In the genomic region with DNA sequence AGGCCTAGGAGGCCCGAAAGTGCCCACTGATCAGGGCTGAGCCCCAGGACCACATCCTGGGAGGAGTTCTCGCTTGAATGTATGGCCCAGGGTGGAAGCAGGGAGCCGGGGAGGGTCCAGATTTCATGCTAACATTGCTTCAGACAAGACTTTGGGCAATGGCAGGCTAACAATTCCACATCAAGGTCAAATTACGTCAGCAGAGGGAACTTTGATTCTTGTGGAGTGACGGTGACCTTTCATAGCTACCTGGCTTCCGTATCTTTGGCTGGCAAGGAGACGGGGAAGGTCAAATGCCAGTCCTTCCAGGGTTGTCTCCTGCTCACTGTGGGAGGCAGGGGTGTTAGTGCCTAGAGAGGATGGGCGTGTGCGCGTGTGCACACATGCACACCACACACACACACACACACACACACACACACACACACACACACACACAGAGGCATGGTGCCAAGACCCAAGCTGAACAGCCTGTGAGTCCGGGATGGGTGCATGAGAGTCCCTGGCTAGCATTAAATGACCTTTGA, we compare ENCODE assay signal across 41 mouse cellular contexts. TPM values are rescaled to one million over a fixed set of nuclear protein-coding genes. Genes with fewer than 3 reads are reported as not detected.
A peak's percentile ranks its signal among the peaks of the same experiment; 100 is the strongest.
DNase-seq lines count a peak whose midpoint lies in the region; ATAC-seq and TF ChIP-seq lines count a peak whose summit lies in the region.
"Had no signal": no experiment of that assay in that cellular context is flagged by ENCODE, and none has a peak within 500 bp of the region (broad histone marks: within the 10 kb centered on the region; RNA-seq: fewer than 3 reads in every experiment).

No protein-coding gene starts in this region.

- H3K27ac ChIP-seq in kidney, embryonic 16.5 days (ENCODE audit: low read length): no peak overlapping the region
- no peak overlapping the region for H3K27ac ChIP-seq in liver, embryonic 13.5 days
- no peak overlapping the region for H3K27ac ChIP-seq in liver, embryonic 12.5 days
- H3K27ac ChIP-seq in liver, postnatal 0 days (ENCODE audit: low read depth): peak overlapping the region; percentile 52; the same call in 1 of the 2 replicates
- H3K27ac ChIP-seq: gastrocnemius, adult 2 months; heart, embryonic 13.5 days; hindbrain, postnatal 0 days; intestine, embryonic 15.5 days; left cerebral cortex, adult 2 months; limb, embryonic 12.5 days; liver, embryonic 15.5 days; midbrain, embryonic 12.5 days; neural tube, embryonic 12.5 days had no signal

- no peaks in the 10 kb centered on the region for H3K27me3 ChIP-seq in kidney, embryonic 16.5 days (ENCODE audit: insufficient read depth, low read length)
- H3K27me3 ChIP-seq in liver, embryonic 13.5 days: no peaks in the 10 kb centered on the region
- no peaks in the 10 kb centered on the region for H3K27me3 ChIP-seq in liver, embryonic 12.5 days (replicated peaks)
- H3K27me3 ChIP-seq in liver, postnatal 0 days (ENCODE audit: insufficient read depth, low read length): no peaks in the 10 kb centered on the region
- H3K27me3 ChIP-seq: intestine, embryonic 15.5 days; liver, embryonic 15.5 days; midbrain, embryonic 12.5 days; neural tube, embryonic 12.5 days; Patski had no signal

- 76% methylated on average over 11 of the region's 11 CpGs for WGBS in kidney, embryonic 16.5 days
- 69% methylated on average over 11 of the region's 11 CpGs for WGBS in liver, embryonic 13.5 days (ENCODE audit: insufficient replicate concordance)
- 73% methylated on average over 11 of the region's 11 CpGs for WGBS in liver, embryonic 12.5 days (ENCODE audit: insufficient replicate concordance)
- WGBS in liver, postnatal 0 days (ENCODE audit: insufficient replicate concordance): 74% methylated on average over 11 of the region's 11 CpGs

- H3K4me1 ChIP-seq in kidney, embryonic 16.5 days (ENCODE audit: insufficient read depth, low read length): peaks cover 16% of the 10 kb centered on the region
- H3K4me1 ChIP-seq in liver, embryonic 13.5 days (replicated peaks): peaks cover 5% of the 10 kb centered on the region; the same call in 1 of the 2 replicates
- no peaks in the 10 kb centered on the region for H3K4me1 ChIP-seq in liver, embryonic 12.5 days
- peaks cover 5% of the 10 kb centered on the region; the same call in 1 of the 2 replicates for H3K4me1 ChIP-seq in liver, postnatal 0 days (ENCODE audit: insufficient read depth)
- H3K4me1 ChIP-seq: intestine, embryonic 15.5 days; limb, embryonic 12.5 days; megakaryocyte, embryonic 14.5 days; neural tube, embryonic 12.5 days had no signal

- H3K9ac ChIP-seq in kidney, embryonic 16.5 days (replicated peaks; ENCODE audit: low read length): no peak overlapping the region
- H3K9ac ChIP-seq in liver, embryonic 13.5 days: no peak overlapping the region
- H3K9ac ChIP-seq in liver, embryonic 12.5 days: no peak overlapping the region
- no peak overlapping the region for H3K9ac ChIP-seq in liver, postnatal 0 days (replicated peaks)
- H3K9ac ChIP-seq: heart, embryonic 13.5 days; intestine, embryonic 15.5 days; limb, embryonic 12.5 days; liver, embryonic 15.5 days; midbrain, embryonic 12.5 days; neural tube, embryonic 12.5 days had no signal

- H3K4me2 ChIP-seq in kidney, embryonic 16.5 days (replicated peaks; ENCODE audit: low read depth, low read length): no peak overlapping the region
- no peak overlapping the region for H3K4me2 ChIP-seq in liver, embryonic 13.5 days
- no peak overlapping the region for H3K4me2 ChIP-seq in liver, embryonic 12.5 days
- H3K4me2 ChIP-seq in liver, postnatal 0 days (ENCODE audit: low read depth, low read length): no peak overlapping the region
- H3K4me2 ChIP-seq: heart, embryonic 13.5 days; intestine, embryonic 15.5 days; limb, embryonic 12.5 days; liver, embryonic 15.5 days; midbrain, embryonic 12.5 days; neural tube, embryonic 12.5 days had no signal

- peak; percentile 19 for DNase-seq in adrenal gland, postnatal 10 days
- DNase-seq in adrenal gland, postnatal 4 days (ENCODE audit: low spot score in 2 of 2): no peak
- DNase-seq in kidney, adult 18-20 months: peak; percentile 37
- DNase-seq in liver, embryonic 13.5 days: no peak
- peak; percentile 45 for DNase-seq in liver, postnatal 0 days
- DNase-seq in spleen, postnatal 4 days (ENCODE audit: low spot score in 2 of 2): no peak
- DNase-seq: cerebellum, adult 2 months; cerebellum, postnatal 14 days; gastrocnemius, adult 2 months; heart, postnatal 14 days; layer of hippocampus, adult 9-11 months; lung, postnatal 36 days; thymus, postnatal 4 days had no signal

- no peak for TF ChIP-seq CTCF in liver, postnatal 0 days (IDR thresholded peaks at IDR 0.05; ENCODE audit: low read depth)

- peaks cover 14% of the 10 kb centered on the region for H3K36me3 ChIP-seq in kidney, embryonic 16.5 days (ENCODE audit: insufficient read depth, low read length)
- peaks cover 8% of the 10 kb centered on the region; the same call in 1 of the 2 replicates for H3K36me3 ChIP-seq in liver, embryonic 13.5 days
- H3K36me3 ChIP-seq in liver, embryonic 12.5 days: peaks cover 4% of the 10 kb centered on the region
- no peaks in the 10 kb centered on the region for H3K36me3 ChIP-seq in liver, postnatal 0 days (replicated peaks; ENCODE audit: insufficient read depth, low read length)
- H3K36me3 ChIP-seq: intestine, embryonic 15.5 days; limb, embryonic 12.5 days; liver, embryonic 15.5 days had no signal

- ATAC-seq in kidney, embryonic 16.5 days (ENCODE audit: low FRiP score, low TSS enrichment): no peak
- ATAC-seq in liver, embryonic 13.5 days (ENCODE audit: low read depth): 0 out of 2 replicates have a peak, but pooled peaks have one; percentile 20
- ATAC-seq in liver, embryonic 12.5 days: no peak
- ATAC-seq in liver, postnatal 0 days: peak; percentile 89
- ATAC-seq: forebrain, embryonic 16.5 days; hindbrain, postnatal 0 days; intestine, embryonic 15.5 days; Patski had no signal

- H3K4me3 ChIP-seq in kidney, embryonic 16.5 days (ENCODE audit: low read length): no peak overlapping the region
- H3K4me3 ChIP-seq in liver, embryonic 13.5 days (replicated peaks): no peak overlapping the region
- no peak overlapping the region for H3K4me3 ChIP-seq in liver, embryonic 12.5 days
- no peak overlapping the region for H3K4me3 ChIP-seq in liver, postnatal 0 days (ENCODE audit: low read depth, low read length)
- H3K4me3 ChIP-seq: erythroblast, embryonic 14.5 days; gastrocnemius, adult 2 months; heart, embryonic 13.5 days; intestine, embryonic 15.5 days; left cerebral cortex, adult 2 months; limb, embryonic 12.5 days; liver, embryonic 15.5 days; megakaryocyte, embryonic 14.5 days; midbrain, embryonic 12.5 days; myocyte; neural tube, embryonic 12.5 days had no signal

- TF ChIP-seq EP300 in liver, postnatal 0 days (IDR thresholded peaks at IDR 0.05; ENCODE audit: low read depth): peak; percentile 55; the same call in 1 of the 2 replicates

- H3K9me3 ChIP-seq in kidney, embryonic 16.5 days (ENCODE audit: low read length): no peaks in the 10 kb centered on the region
- H3K9me3 ChIP-seq in liver, embryonic 13.5 days (replicated peaks): no peaks in the 10 kb centered on the region
- H3K9me3 ChIP-seq in liver, embryonic 12.5 days (replicated peaks): no peaks in the 10 kb centered on the region
- H3K9me3 ChIP-seq in liver, postnatal 0 days (ENCODE audit: low read length): no peaks in the 10 kb centered on the region
- H3K9me3 ChIP-seq: heart, embryonic 13.5 days; intestine, embryonic 15.5 days; limb, embryonic 12.5 days; liver, embryonic 15.5 days; midbrain, embryonic 12.5 days; neural tube, embryonic 12.5 days had no signal

RNA-seq across cellular contexts. Expression of gene Gm5294, which starts 28.9 kb away (rescaled TPM):
- total RNA-seq in adrenal gland, postnatal 10 days (2021): not detected
- total RNA-seq in adrenal gland, postnatal 4 days (2021): not detected
- polyA plus RNA-seq in kidney, embryonic 16.5 days (2015; fragmentation: Nextera tagmentation; extraction: Ambion mirVana): not detected in 2 replicates
- not detected in 2 replicates for polyA plus RNA-seq in liver, embryonic 13.5 days (2015; fragmentation: Nextera tagmentation; extraction: Ambion mirVana)
- polyA plus RNA-seq in liver, embryonic 12.5 days (2016; fragmentation: Nextera tagmentation; extraction: Ambion mirVana): not detected in 2 replicates
- polyA plus RNA-seq in liver, postnatal 0 days (2015; fragmentation: Nextera tagmentation; extraction: Ambion mirVana): not detected in 2 replicates
- total RNA-seq: adrenal gland, postnatal 36 days; gastrocnemius, adult 2 months; gastrocnemius, postnatal 4 days; heart, adult 8-10 months; heart, postnatal 14 days; hindbrain, postnatal 0 days; left cerebral cortex, adult 2 months; left cerebral cortex, postnatal 25 days; MEL; midbrain, postnatal 0 days had no signal
- polyA plus RNA-seq: cerebellum, adult 2 months; cortical plate, adult 2 months; embryonic facial prominence, embryonic 14.5 days; erythroblast, embryonic 14.5 days; forebrain, embryonic 11.5 days; forebrain, embryonic 16.5 days; heart, embryonic 13.5 days; hindbrain, embryonic 11.5 days; intestine, embryonic 15.5 days; limb, embryonic 12.5 days; liver, embryonic 15.5 days; lung, embryonic 16.5 days; midbrain, embryonic 12.5 days; myocyte; neural tube, embryonic 12.5 days; Patski; stomach, embryonic 14.5 days; thymus, postnatal 0 days had no signal

RNA-seq across cellular contexts. Expression of gene Fam20c, which starts 36.7 kb away (rescaled TPM):
- 10 to 100 TPM; 17.1 to 19.7 TPM for total RNA-seq in adrenal gland, postnatal 10 days (2021)
- total RNA-seq in adrenal gland, postnatal 4 days (2021): 10 to 100 TPM; 22.5 to 26.1 TPM
- polyA plus RNA-seq in kidney, embryonic 16.5 days (2015; fragmentation: Nextera tagmentation; extraction: Ambion mirVana): 18.2 and 20.8 TPM in 2 replicates
- 6.0 and 6.5 TPM in 2 replicates for polyA plus RNA-seq in liver, embryonic 13.5 days (2015; fragmentation: Nextera tagmentation; extraction: Ambion mirVana)
- 8.1 and 9.7 TPM in 2 replicates for polyA plus RNA-seq in liver, embryonic 12.5 days (2016; fragmentation: Nextera tagmentation; extraction: Ambion mirVana)
- polyA plus RNA-seq in liver, postnatal 0 days (2015; fragmentation: Nextera tagmentation; extraction: Ambion mirVana): 15.3 and 19.0 TPM in 2 replicates
- total RNA-seq: MEL had no signal

Comparison
In these comparisons a context has a peak if more than half of its experiments do, and no peak if none do; other contexts are left out.
1. DNase-seq: peak in adrenal gland, postnatal 10 days (single experiment), kidney, adult 18-20 months (single experiment) and liver, postnatal 0 days (single experiment); none in adrenal gland, postnatal 4 days (0 of 2), liver, embryonic 13.5 days (single experiment) and spleen, postnatal 4 days (0 of 2).
2. ATAC-seq: peak in liver, embryonic 13.5 days (single experiment) and liver, postnatal 0 days (single experiment); none in kidney, embryonic 16.5 days (single experiment) and liver, embryonic 12.5 days (single experiment).